Mouse (Mus musculus) liver, postnatal 0 days (tissue): Measurements from ENCODE around the gene Capzb.

Experiments used
- CTCF ChIP-seq: sonication (generic); IDR thresholded peaks from 2 replicates; pipeline ENCODE4 v1.5.1; 2016; ENCODE audit warnings: antibody characterized with exemption, low read depth
- EP300 ChIP-seq: IDR thresholded peaks from 2 replicates; pipeline ENCODE4 v1.6.1; 2016; ENCODE audit warnings: antibody characterized with exemption, low read depth, mild to moderate bottlenecking

- TF ChIP-seq CTCF, result no peak
- no peak for TF ChIP-seq EP300
Observed at GRCm38 (mm10) chr4:139302241-139302640, 109.5 kb downstream of the Capzb start.
